Mouse (Mus musculus): Measurements from ENCODE around the gene Paqr4. TPM values are rescaled to one million over a fixed set of nuclear protein-coding genes. Genes with fewer than 3 reads are reported as not detected.
A peak's percentile ranks its signal among the peaks of the same experiment; 100 is the strongest.

The Paqr4 gene
- polyA plus RNA-seq, 1 experiment = 2.2 TPM

- TF ChIP-seq TAL1 (IDR thresholded peaks at IDR 0.05; ENCODE audit: low read length) (no peak), GATA1 (IDR thresholded peaks at IDR 0.05; ENCODE audit: low read length) (no peak)
- peaks cover 2% of the 10 kb centered on the region; the same call in 1 of the 2 replicates for H3K27me3 ChIP-seq (ENCODE audit: control insufficient read depth)
- no peaks in the 10 kb centered on the region for H3K36me3 ChIP-seq (ENCODE audit: control insufficient read depth)
- H3K9me3 ChIP-seq (ENCODE audit: control insufficient read depth, low read length) = no peaks in the 10 kb centered on the region
- no peak within 1 kb of the TSS for H3K4me3 ChIP-seq (replicated peaks)
- H3K4me1 ChIP-seq (ENCODE audit: control insufficient read depth) = peaks cover 23% of the 10 kb centered on the region
These were observed 18.1 kb downstream of the Paqr4 start, which contains the start of gene 1520401A03Rik for GRCm38 (mm10) chr17:23722376-23723125. 1520401A03Rik (minus strand) TSS chr17:23722783.

DNA sequence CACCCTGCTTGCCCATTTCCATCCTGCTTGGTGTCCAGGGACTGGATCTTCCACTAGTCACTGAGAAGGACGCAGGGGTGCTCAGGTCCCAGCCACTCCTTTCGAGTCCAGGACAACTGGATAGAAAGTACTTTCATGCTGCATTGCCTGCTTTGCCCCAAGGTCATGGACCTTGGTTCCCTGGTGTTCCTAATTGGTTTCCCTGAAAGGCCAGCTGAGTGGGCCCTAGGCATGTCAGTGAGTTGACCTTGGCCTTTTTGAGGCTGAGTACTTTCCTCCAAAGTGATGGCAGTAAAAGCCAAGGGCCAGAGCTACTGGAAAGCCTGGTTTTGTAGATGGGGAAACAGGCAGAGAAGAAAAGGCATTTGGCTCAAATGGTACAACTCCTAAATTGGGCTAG is 18.8 kb downstream of the Paqr4 start:
- H3K27me3 ChIP-seq (ENCODE audit: control insufficient read depth) = peaks cover 2% of the 10 kb centered on the region; the same call in 1 of the 2 replicates
- H3K36me3 ChIP-seq (ENCODE audit: control insufficient read depth) = no peaks in the 10 kb centered on the region
- peaks cover 16% of the 10 kb centered on the region for H3K4me1 ChIP-seq (ENCODE audit: control insufficient read depth)
- no peaks in the 10 kb centered on the region for H3K9me3 ChIP-seq (ENCODE audit: control insufficient read depth, low read length)
- H3K4me3 ChIP-seq (replicated peaks) = no peak overlapping the region
- TF ChIP-seq TAL1 (IDR thresholded peaks at IDR 0.05; ENCODE audit: low read length) (no peak), GATA1 (IDR thresholded peaks at IDR 0.05; ENCODE audit: low read length) (no peak)

- no peak overlapping the region for H3K4me3 ChIP-seq (replicated peaks)
- peaks cover 2% of the 10 kb centered on the region; the same call in 1 of the 2 replicates for H3K27me3 ChIP-seq (ENCODE audit: control insufficient read depth)
- H3K9me3 ChIP-seq (ENCODE audit: control insufficient read depth, low read length) = no peaks in the 10 kb centered on the region
- TF ChIP-seq GATA1 (IDR thresholded peaks at IDR 0.05; ENCODE audit: low read length) = no peak
- TF ChIP-seq TAL1 (IDR thresholded peaks at IDR 0.05; ENCODE audit: low read length) = no peak
- no peaks in the 10 kb centered on the region for H3K4me1 ChIP-seq (ENCODE audit: control insufficient read depth)
- no peaks in the 10 kb centered on the region for H3K36me3 ChIP-seq (ENCODE audit: control insufficient read depth)
These were observed 21.2 kb downstream of the Paqr4 start for GRCm38 (mm10) chr17:23719455-23719854.

DNA sequence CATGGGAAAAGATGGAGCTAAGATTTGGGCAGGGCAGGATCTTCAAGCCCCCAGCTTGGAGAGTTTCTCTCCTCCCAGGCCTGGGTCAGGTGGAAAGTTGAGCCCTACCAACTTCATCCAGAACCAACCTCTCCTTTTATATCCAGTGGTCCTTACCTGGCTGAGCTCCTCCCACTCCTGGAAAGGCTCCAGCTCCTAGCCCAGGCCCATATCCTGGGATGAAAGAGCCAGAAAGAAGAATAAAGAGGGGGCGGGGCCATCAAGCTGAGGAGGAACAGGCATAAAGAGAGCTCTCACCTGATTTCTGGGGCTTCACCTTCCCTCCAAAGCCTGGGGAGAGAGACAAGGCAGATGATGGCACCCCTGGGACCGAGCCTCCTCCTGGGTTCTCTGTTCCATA is 23.7 kb downstream of the Paqr4 start:
- no peak for TF ChIP-seq TAL1 (IDR thresholded peaks at IDR 0.05; ENCODE audit: low read length)
- TF ChIP-seq GATA1 (IDR thresholded peaks at IDR 0.05; ENCODE audit: low read length) = no peak
- no peaks in the 10 kb centered on the region for H3K9me3 ChIP-seq (ENCODE audit: control insufficient read depth, low read length)
- no peak overlapping the region for H3K4me3 ChIP-seq (replicated peaks)
- H3K4me1 ChIP-seq (ENCODE audit: control insufficient read depth) = no peaks in the 10 kb centered on the region
- peaks cover 4% of the 10 kb centered on the region; the same call in 1 of the 2 replicates for H3K27me3 ChIP-seq (ENCODE audit: control insufficient read depth)
- H3K36me3 ChIP-seq (ENCODE audit: control insufficient read depth) = no peaks in the 10 kb centered on the region

DNA sequence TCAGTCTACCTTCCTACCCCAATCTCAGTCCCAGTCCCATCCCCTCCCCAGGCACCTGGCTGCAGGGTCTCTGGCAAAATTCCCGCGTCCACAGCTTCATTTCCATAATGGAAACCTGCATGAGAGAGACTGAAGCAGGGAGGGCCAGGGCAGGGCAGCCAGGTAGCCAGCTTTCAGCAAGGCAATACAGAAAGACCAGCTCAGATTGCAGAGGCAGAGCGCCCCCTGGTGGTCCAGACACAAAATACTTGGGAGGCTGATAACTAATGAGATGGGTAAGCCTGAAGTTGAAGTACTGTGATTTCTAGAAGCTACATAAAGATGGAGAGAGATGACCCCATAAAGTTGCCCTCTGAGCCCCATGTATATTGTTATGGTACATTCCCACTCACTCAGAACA is 34.5 kb downstream of the Paqr4 start:
- Histone ChIP-seq H3K9me3 (ENCODE audit: control insufficient read depth, low read length) (no peaks in the 10 kb centered on the region), H3K4me3 (replicated peaks) (no peak overlapping the region), H3K27me3 (ENCODE audit: control insufficient read depth) (peaks cover 28% of the 10 kb centered on the region), H3K36me3 (ENCODE audit: control insufficient read depth) (no peaks in the 10 kb centered on the region), H3K4me1 (ENCODE audit: control insufficient read depth) (no peaks in the 10 kb centered on the region)
- TF ChIP-seq TAL1 (IDR thresholded peaks at IDR 0.05; ENCODE audit: low read length) = no peak
- TF ChIP-seq GATA1 (IDR thresholded peaks at IDR 0.05; ENCODE audit: low read length) = no peak

DNA sequence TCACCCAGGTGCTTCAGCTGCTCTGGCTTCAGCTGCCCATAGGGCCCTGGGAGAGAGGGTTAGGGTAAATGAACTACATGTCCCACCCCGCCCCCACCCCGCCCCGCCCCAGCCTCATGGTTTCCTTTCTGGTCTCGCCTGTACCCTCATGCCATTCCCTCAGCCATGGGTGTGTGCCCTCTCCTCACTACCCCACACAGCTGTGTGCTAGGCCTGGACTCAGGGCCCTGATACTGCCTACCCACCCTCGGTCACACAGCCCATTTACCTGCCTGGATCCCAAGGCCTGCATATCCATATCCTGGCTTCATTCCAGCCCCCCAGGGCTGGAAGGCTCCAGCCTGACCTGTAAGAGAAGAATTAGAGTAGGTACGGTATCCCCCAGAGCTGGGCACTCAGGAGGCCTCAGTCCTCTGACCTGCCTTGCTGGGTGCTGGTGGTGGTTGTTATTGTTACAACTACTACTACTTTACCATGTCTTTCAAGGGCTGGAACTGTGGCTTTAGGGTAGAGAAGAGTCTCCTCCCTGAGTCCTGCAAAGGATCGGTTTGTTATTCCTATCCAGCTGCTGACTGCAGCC is 35.1 kb downstream of the Paqr4 start:
- H3K36me3 ChIP-seq (ENCODE audit: control insufficient read depth) = no peaks in the 10 kb centered on the region
- no peaks in the 10 kb centered on the region for H3K4me1 ChIP-seq (ENCODE audit: control insufficient read depth)
- H3K27me3 ChIP-seq (ENCODE audit: control insufficient read depth) = peaks cover 34% of the 10 kb centered on the region
- TF ChIP-seq GATA1 (IDR thresholded peaks at IDR 0.05; ENCODE audit: low read length) (no peak), TAL1 (IDR thresholded peaks at IDR 0.05; ENCODE audit: low read length) (no peak)
- no peak overlapping the region for H3K4me3 ChIP-seq (replicated peaks)
- no peaks in the 10 kb centered on the region for H3K9me3 ChIP-seq (ENCODE audit: control insufficient read depth, low read length)

DNA sequence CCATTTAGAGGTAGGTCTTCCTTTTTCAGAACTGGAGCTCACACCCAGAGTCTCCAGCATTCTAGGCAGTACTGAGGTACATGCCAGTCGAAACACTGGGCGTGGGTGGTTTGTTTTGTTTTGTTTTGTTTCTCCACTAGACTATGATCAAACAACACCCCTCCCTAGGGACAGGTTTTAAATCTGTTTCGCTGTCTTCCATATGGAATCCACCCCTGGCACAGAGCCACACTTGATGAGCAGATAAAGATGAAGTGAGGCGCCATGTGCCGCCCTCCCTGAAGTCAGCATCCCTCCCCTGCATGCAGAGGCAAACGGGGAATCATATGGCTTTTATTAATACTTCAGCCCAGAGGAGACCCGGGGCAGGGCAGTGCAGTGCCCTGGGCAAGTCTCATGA is 35.9 kb downstream of the Paqr4 start:
- Histone ChIP-seq H3K27me3 (ENCODE audit: control insufficient read depth) (peaks cover 43% of the 10 kb centered on the region), H3K4me3 (replicated peaks) (no peak overlapping the region), H3K4me1 (ENCODE audit: control insufficient read depth) (peaks cover 5% of the 10 kb centered on the region), H3K9me3 (ENCODE audit: control insufficient read depth, low read length) (peaks cover 3% of the 10 kb centered on the region; the same call in 1 of the 2 replicates), H3K36me3 (ENCODE audit: control insufficient read depth) (no peaks in the 10 kb centered on the region)
- no peak for TF ChIP-seq GATA1 (IDR thresholded peaks at IDR 0.05; ENCODE audit: low read length)
- no peak for TF ChIP-seq TAL1 (IDR thresholded peaks at IDR 0.05; ENCODE audit: low read length)

GRCm38 (mm10) chr17:23703301-23703700 is 37.4 kb downstream of the Paqr4 start:
- Histone ChIP-seq H3K9me3 (ENCODE audit: control insufficient read depth, low read length) (peaks cover 3% of the 10 kb centered on the region; the same call in 1 of the 2 replicates), H3K27me3 (ENCODE audit: control insufficient read depth) (peaks cover 57% of the 10 kb centered on the region), H3K4me1 (ENCODE audit: control insufficient read depth) (peaks cover 11% of the 10 kb centered on the region), H3K36me3 (ENCODE audit: control insufficient read depth) (no peaks in the 10 kb centered on the region), H3K4me3 (replicated peaks) (no peak overlapping the region)
- no peak for TF ChIP-seq TAL1 (IDR thresholded peaks at IDR 0.05; ENCODE audit: low read length)
- TF ChIP-seq GATA1 (IDR thresholded peaks at IDR 0.05; ENCODE audit: low read length) = no peak

DNA sequence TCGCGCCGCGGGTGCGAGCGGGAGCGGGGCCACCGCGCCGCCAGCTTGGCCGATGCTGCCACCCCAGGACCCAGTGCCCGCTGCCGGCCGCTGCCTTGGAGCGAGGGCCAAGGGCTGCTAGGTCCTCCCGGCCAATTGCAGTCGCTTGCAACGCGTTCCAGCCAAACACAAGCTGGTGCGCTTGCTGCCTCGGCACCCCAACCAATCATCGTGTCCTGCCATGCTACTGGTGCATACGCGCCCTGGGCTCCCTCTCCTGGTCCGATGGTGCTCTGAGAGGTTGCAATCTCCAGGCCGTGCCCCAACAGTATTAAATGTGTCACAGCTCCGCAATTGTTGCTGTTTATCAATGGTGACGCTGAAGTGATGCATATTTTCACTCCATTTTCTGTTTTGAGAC is 40.6 kb downstream of the Paqr4 start:
- no peaks in the 10 kb centered on the region for H3K36me3 ChIP-seq (ENCODE audit: control insufficient read depth)
- H3K4me3 ChIP-seq (replicated peaks) = peak overlapping the region; percentile 63
- peaks cover 3% of the 10 kb centered on the region; the same call in 1 of the 2 replicates for H3K9me3 ChIP-seq (ENCODE audit: control insufficient read depth, low read length)
- H3K27me3 ChIP-seq (ENCODE audit: control insufficient read depth) = peaks cover 71% of the 10 kb centered on the region
- peaks cover 11% of the 10 kb centered on the region for H3K4me1 ChIP-seq (ENCODE audit: control insufficient read depth)
- TF ChIP-seq GATA1 (IDR thresholded peaks at IDR 0.05; ENCODE audit: low read length) = no peak
- TF ChIP-seq TAL1 (IDR thresholded peaks at IDR 0.05; ENCODE audit: low read length) = no peak
